Mouse (Mus musculus) MEL (cell line): ENCODE data around the gene Zfp128. TPM values are rescaled to one million over a fixed set of nuclear protein-coding genes. Genes with fewer than 3 reads are reported as not detected.
A peak's percentile ranks its signal among the peaks of the same experiment; 100 is the strongest.

Experiments
- DNase-seq: peaks from one replicate; pipeline ENCODE4 v3.0.0; 2011; ENCODE audit warnings: low read depth, low spot score
- H3K27ac ChIP-seq: 2 replicates; pipeline ENCODE4 v1.5.1; 2012; ENCODE audit warnings: low read depth, mild to moderate bottlenecking, control low read depth, low read length, moderate library complexity; ENCODE audit not compliant: control insufficient read depth
- H3K27me3 ChIP-seq, 2 experiments: fragments of 150-350 bp in 1 of 2; sonication (generic) in 1 of 2; 2 replicates each; pipeline ENCODE4 v1.6.1; 2012; ENCODE audit warnings: low read length in 2 of 2, mild to moderate bottlenecking in 2 of 2, improper control_type of control experiment in 1 of 2, moderate library complexity in 1 of 2; ENCODE audit not compliant: insufficient read depth in 2 of 2, control insufficient read depth in 1 of 2
- H3K36me3 ChIP-seq, 2 experiments: 2 replicates each; pipeline ENCODE4 v1.6.1; 2012 to 2014; ENCODE audit warnings: low read length in 2 of 2, improper control_type of control experiment in 1 of 2, inconsistent platforms in 1 of 2, mild to moderate bottlenecking in 1 of 2; ENCODE audit not compliant: insufficient read depth in 2 of 2, control insufficient read depth in 1 of 2
- H3K4me1 ChIP-seq, 2 experiments: fragments of 150-350 bp in 1 of 2; sonication (generic) in 1 of 2; 2 replicates each; pipeline ENCODE4 v1.6.1; 2012; ENCODE audit warnings: low read length in 2 of 2, improper control_type of control experiment in 1 of 2, mild to moderate bottlenecking in 1 of 2; ENCODE audit not compliant: insufficient read depth in 2 of 2, control insufficient read depth in 1 of 2
- H3K4me3 ChIP-seq, 2 experiments: fragments of 150-350 bp in 1 of 2; sonication (generic) in 1 of 2; 2 replicates each; pipeline ENCODE4 v1.5.1; 2012; ENCODE audit warnings: low read depth in 2 of 2, low read length in 2 of 2, mild to moderate bottlenecking in 2 of 2, moderate library complexity in 2 of 2, control low read depth in 1 of 2, improper control_type of control experiment in 1 of 2; ENCODE audit not compliant: control insufficient read depth in 1 of 2, insufficient read depth in 1 of 2
- H3K79me2 ChIP-seq: 2 replicates; pipeline ENCODE4 v1.6.1; 2012; ENCODE audit warnings: mild to moderate bottlenecking, low read length, moderate library complexity; ENCODE audit not compliant: control insufficient read depth, poor library complexity, insufficient read depth
- H3K9ac ChIP-seq: 2 replicates; pipeline ENCODE4 v1.6.1; 2012; ENCODE audit warnings: low read depth, mild to moderate bottlenecking, control low read depth, low read length, moderate library complexity; ENCODE audit not compliant: control insufficient read depth, poor library complexity, severe bottlenecking
- H3K9me3 ChIP-seq: fragments of 150-350 bp; sonication (generic); replicated peaks from 2 replicates; pipeline ENCODE4 v1.6.1; 2012; ENCODE audit warnings: mild to moderate bottlenecking, low read length, improper control_type of control experiment, moderate library complexity; ENCODE audit not compliant: insufficient read depth
- CHD1 ChIP-seq: IDR thresholded peaks from 2 replicates; pipeline ENCODE4 v1.6.1; 2012; ENCODE audit warnings: low read depth, mild to moderate bottlenecking, inconsistent platforms, low read length, improper control_type of control experiment
- GABPA ChIP-seq: IDR thresholded peaks from 2 replicates; pipeline ENCODE4 v1.6.1; 2012; ENCODE audit warnings: low read depth, mild to moderate bottlenecking, inconsistent platforms, low read length, improper control_type of control experiment, moderate library complexity
- GATA1 ChIP-seq: IDR thresholded peaks from 2 replicates; pipeline ENCODE4 v1.6.1; 2011; ENCODE audit warnings: low read depth, low read length, improper control_type of control experiment
- KAT2A ChIP-seq: conservative IDR thresholded peaks from 2 replicates; pipeline ENCODE4 v1.6.1; 2012; ENCODE audit warnings: low read depth, low read length, improper control_type of control experiment, inconsistent platforms
- MAX ChIP-seq: IDR thresholded peaks from 2 replicates; pipeline ENCODE4 v1.6.1; 2011; ENCODE audit warnings: low read length, improper control_type of control experiment
- MAZ ChIP-seq: IDR thresholded peaks from 2 replicates; pipeline ENCODE4 v1.6.1; 2012; ENCODE audit warnings: low read depth, mild to moderate bottlenecking, inconsistent platforms, low read length, improper control_type of control experiment
- MEF2A ChIP-seq: IDR thresholded peaks from 2 replicates; pipeline ENCODE4 v1.6.1; 2014; ENCODE audit warnings: low read depth, mild to moderate bottlenecking, inconsistent platforms, low read length, improper control_type of control experiment; ENCODE audit not compliant: poor library complexity, insufficient replicate concordance, severe bottlenecking; ENCODE audit errors: extremely low read depth
- MYC ChIP-seq: IDR thresholded peaks from 2 replicates; pipeline ENCODE4 v1.6.1; 2011; ENCODE audit warnings: low read depth, mild to moderate bottlenecking, low read length, improper control_type of control experiment, moderate library complexity
- NRF1 ChIP-seq: IDR thresholded peaks from 2 replicates; pipeline ENCODE4 v1.6.1; 2014; ENCODE audit warnings: low read depth, mild to moderate bottlenecking, inconsistent platforms, low read length, improper control_type of control experiment, moderate library complexity; ENCODE audit not compliant: poor library complexity, insufficient read depth, severe bottlenecking
- POLR2A ChIP-seq, 2 experiments: IDR thresholded peaks; 2 replicates each; pipeline ENCODE4 v1.6.1; 2011 to 2012; ENCODE audit warnings: low read length in 2 of 2, mild to moderate bottlenecking in 2 of 2, control low read depth in 1 of 2, improper control_type of control experiment in 1 of 2, low read depth in 1 of 2, moderate library complexity in 1 of 2; ENCODE audit not compliant: control insufficient read depth in 1 of 2, insufficient read depth in 1 of 2, poor library complexity in 1 of 2
- POLR2AphosphoS2 ChIP-seq: IDR thresholded peaks from 2 replicates; pipeline ENCODE4 v1.6.1; 2011; ENCODE audit warnings: low read length, improper control_type of control experiment
- RAD21 ChIP-seq: IDR thresholded peaks from 2 replicates; pipeline ENCODE4 v1.6.1; 2011; ENCODE audit warnings: mild to moderate bottlenecking, low read depth, low read length, improper control_type of control experiment
- RCOR1 ChIP-seq: IDR thresholded peaks from 2 replicates; pipeline ENCODE4 v1.6.1; 2012; ENCODE audit warnings: low read depth, mild to moderate bottlenecking, inconsistent platforms, low read length, improper control_type of control experiment
- SIN3A ChIP-seq: IDR thresholded peaks from 2 replicates; pipeline ENCODE4 v1.6.1; 2012; ENCODE audit warnings: low read length, improper control_type of control experiment, inconsistent platforms
- TAL1 ChIP-seq: IDR thresholded peaks from 2 replicates; pipeline ENCODE4 v1.6.1; 2012; ENCODE audit warnings: mild to moderate bottlenecking, inconsistent platforms, low read length, moderate library complexity, mixed read lengths
- TCF12 ChIP-seq: IDR thresholded peaks from 2 replicates; pipeline ENCODE4 v1.6.1; 2014; ENCODE audit warnings: low read depth, mild to moderate bottlenecking, inconsistent platforms, low read length, improper control_type of control experiment, moderate library complexity
- ZC3H11A ChIP-seq: IDR thresholded peaks from 2 replicates; pipeline ENCODE4 v1.6.1; 2012; ENCODE audit warnings: low read depth, mild to moderate bottlenecking, inconsistent platforms, low read length, improper control_type of control experiment
- ZNF384 ChIP-seq: IDR thresholded peaks from 2 replicates; pipeline ENCODE4 v1.6.1; 2012; ENCODE audit warnings: low read depth, mild to moderate bottlenecking, inconsistent platforms, low read length, improper control_type of control experiment
- polyA plus RNA-seq, 2 experiments: library from polyadenylated mRNA; stranded (reverse) in 1 of 2; unstranded in 1 of 2; fragments of >175 nt in 1 of 2; fragments of >200 nt in 1 of 2; gene quantifications; 2 replicates each; pipeline versions ENCODE4 v1.2.1 to v1.2.4; 2012; ENCODE audit warnings: low replicate concordance in 2 of 2, low read depth in 1 of 2; ENCODE audit not compliant: insufficient read length in 2 of 2, insufficient read depth in 1 of 2, missing spikeins in 1 of 2
- total RNA-seq: library from RNA; depleted of rRNA; stranded (reverse); fragments of 300-350 nt; gene quantifications from 2 replicates; pipeline ENCODE4 v1.2.3, GENCODE M21; 2012

Gene Zfp128
- total and polyA plus RNA-seq, 3 experiments: 1.1 to 1.5 TPM; not detected in 1

- H3K36me3 ChIP-seq: peaks cover 3 to 8% of the 10 kb centered on the region in 2 experiments; a peak in 3 of 4 replicates
- no peak for TF ChIP-seq RAD21
- no peak for TF ChIP-seq MAZ
- no peak for TF ChIP-seq MYC
- peak; percentile 36; the same call in 1 of the 2 replicates for TF ChIP-seq GATA1
- no peak for TF ChIP-seq NRF1
- no peak for TF ChIP-seq POLR2AphosphoS2
- TF ChIP-seq ZNF384: no peak
- no peak for TF ChIP-seq MAX
- TF ChIP-seq KAT2A: no peak
- peak; percentile 91 for TF ChIP-seq RCOR1
- TF ChIP-seq ZC3H11A: no peak
Observed at GRCm38 (mm10) chr7:12901517-12901916, 20.5 kb downstream of the Zfp128 start.

GRCm38 (mm10) chr7:12903623-12904022 is 22.6 kb downstream of the Zfp128 start:
- peaks cover 3 to 4% of the 10 kb centered on the region in 2 experiments; a peak in 3 of 4 replicates for H3K36me3 ChIP-seq
- no peaks in the 10 kb centered on the region for H3K9me3 ChIP-seq
- no peak overlapping the region for H3K27ac ChIP-seq
- H3K4me1 ChIP-seq: peaks cover 0 to 3% of the 10 kb centered on the region in 2 experiments; a peak in 2 of 4 replicates
- TF ChIP-seq CHD1 (no peak), KAT2A (no peak), SIN3A (no peak), TAL1 (no peak), ZC3H11A (no peak), MEF2A (no peak), TCF12 (no peak), RCOR1 (no peak), GABPA (no peak), MAZ (no peak), POLR2A (IDR thresholded peaks at IDR 0.05; ENCODE audit: control insufficient read depth in 1 of 2, insufficient read depth in 1 of 2, low read depth in 1 of 2, low read length in 2 of 2, poor library complexity in 1 of 2) (no peak)
- no peak overlapping the region for H3K4me3 ChIP-seq
- H3K79me2 ChIP-seq: peaks cover 5% of the 10 kb centered on the region; the same call in 1 of the 2 replicates
- H3K9ac ChIP-seq: no peak overlapping the region
- H3K27me3 ChIP-seq: no peaks in the 10 kb centered on the region
- no peak for DNase-seq

More at GRCm38 (mm10) chr7:12901517-12901916, 20.5 kb downstream of the Zfp128 start:
- H3K27me3 ChIP-seq: no peaks in the 10 kb centered on the region
- H3K4me1 ChIP-seq: peaks cover 0 to 8% of the 10 kb centered on the region in 2 experiments; a peak in 2 of 4 replicates
- H3K4me3 ChIP-seq: no peak overlapping the region
- H3K9me3 ChIP-seq: no peaks in the 10 kb centered on the region
- no peak overlapping the region for H3K9ac ChIP-seq
- H3K79me2 ChIP-seq: peaks cover 9% of the 10 kb centered on the region
- peak; percentile 47 for DNase-seq
- no peak overlapping the region for H3K27ac ChIP-seq
